Mouse (Mus musculus): ENCODE measurements around the gene App.

DNA sequence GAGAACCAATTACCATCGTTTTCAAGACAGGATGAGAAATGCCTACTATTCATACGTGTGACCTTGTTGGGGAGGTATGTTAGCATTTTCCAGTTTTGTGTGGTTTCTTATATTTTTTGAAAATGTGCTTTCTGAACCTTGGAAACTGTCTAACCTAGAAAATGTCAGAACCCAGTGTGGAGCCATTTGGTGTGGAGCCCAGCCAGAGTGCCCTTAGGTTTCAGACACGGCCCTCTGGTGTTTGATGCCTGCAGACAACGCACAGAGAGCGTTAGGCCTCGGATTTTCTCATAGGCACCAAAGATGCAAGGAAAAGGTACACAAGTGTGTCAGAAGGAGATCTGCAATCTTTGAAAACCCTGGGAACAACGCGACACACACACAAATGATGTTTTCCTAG lies 134.8 kb downstream of the App start:
- TF ChIP-seq CTCF (IDR thresholded peaks at IDR 0.05; ENCODE audit: low read depth) (no peak), EP300 (IDR thresholded peaks at IDR 0.05; ENCODE audit: low read depth) (no peak)
